Mouse (Mus musculus) ES-E14 (cell line): ENCODE measurements around the gene Il17ra. TPM values are rescaled to one million over a fixed set of nuclear protein-coding genes. Genes with fewer than 3 reads are reported as not detected.

Experiments
- DNase-seq: peaks from one replicate; pipeline ENCODE4 v3.0.0-alpha.2; 2013; ENCODE audit warnings: low read depth, low spot score
- H3K27ac ChIP-seq: 2 replicates; pipeline ENCODE4 v1.5.1; 2012; ENCODE audit warnings: low read depth, mild to moderate bottlenecking, low read length, moderate library complexity, mixed read lengths; ENCODE audit not compliant: poor library complexity, insufficient read depth, severe bottlenecking
- H3K36me3 ChIP-seq: 2 replicates; pipeline ENCODE4 v1.6.1; 2012; ENCODE audit warnings: mild to moderate bottlenecking, low read length, moderate library complexity, mixed read lengths; ENCODE audit not compliant: control insufficient read depth, poor library complexity, insufficient read depth, severe bottlenecking
- H3K4me1 ChIP-seq, 2 experiments: fragments of 150-350 bp in 1 of 2; sonication (generic) in 1 of 2; 2 replicates each; pipeline ENCODE4 v1.6.1; 2012; ENCODE audit warnings: low read length in 2 of 2, mild to moderate bottlenecking in 1 of 2, mixed read lengths in 1 of 2; ENCODE audit not compliant: control insufficient read depth in 2 of 2, insufficient read depth in 2 of 2, poor library complexity in 1 of 2
- H3K4me3 ChIP-seq, 2 experiments: fragments of 150-350 bp in 1 of 2; sonication (generic) in 1 of 2; 2 replicates each; pipeline ENCODE4 v1.5.1; 2012; ENCODE audit warnings: low read length in 2 of 2, low read depth in 1 of 2, mild to moderate bottlenecking in 1 of 2, mixed read lengths in 1 of 2; ENCODE audit not compliant: insufficient read depth in 1 of 2, poor library complexity in 1 of 2, severe bottlenecking in 1 of 2
- H3K9ac ChIP-seq: 2 replicates; pipeline ENCODE4 v1.6.1; 2012; ENCODE audit warnings: low read depth, mild to moderate bottlenecking, low read length, mixed read lengths; ENCODE audit not compliant: poor library complexity, insufficient read depth, severe bottlenecking
- H3K9me3 ChIP-seq: fragments of 150-350 bp; sonication (generic); 2 replicates; pipeline ENCODE4 v1.6.1; 2012; ENCODE audit warnings: low read depth, mild to moderate bottlenecking, low read length; ENCODE audit not compliant: control insufficient read depth, insufficient read depth
- CHD2 ChIP-seq: IDR thresholded peaks from 2 replicates; pipeline ENCODE4 v1.6.1; 2014; ENCODE audit warnings: mild to moderate bottlenecking, low read depth, low read length, inconsistent platforms
- HCFC1 ChIP-seq: IDR thresholded peaks from 2 replicates; pipeline ENCODE4 v1.6.1; 2012; ENCODE audit warnings: low read length, inconsistent platforms, borderline replicate concordance; ENCODE audit not compliant: insufficient read depth
- MAFK ChIP-seq: IDR thresholded peaks from 2 replicates; pipeline ENCODE4 v1.6.1; 2014; ENCODE audit warnings: mild to moderate bottlenecking, low read depth, low read length, inconsistent platforms; ENCODE audit not compliant: insufficient read depth
- ZC3H11A ChIP-seq: IDR thresholded peaks from 2 replicates; pipeline ENCODE4 v1.6.1; 2012; ENCODE audit warnings: low read depth, mild to moderate bottlenecking, inconsistent platforms, low read length, borderline replicate concordance
- ZNF384 ChIP-seq: IDR thresholded peaks from 2 replicates; pipeline ENCODE4 v1.6.1; 2012; ENCODE audit warnings: low read depth, low read length, inconsistent platforms
- in situ Hi-C, 2 experiments: fragments of 600-800 bp; cut with MboI; formaldehyde crosslinking; loops; one replicate each; pipeline ENCODE4 v1.15.1; 2025; ENCODE audit warnings: low sequenced_read_pairs in 2 of 2, inconsistent platforms in 1 of 2; ENCODE audit not compliant: unreplicated experiment in 2 of 2
- total RNA-seq: library from RNA; depleted of rRNA; stranded (reverse); fragments of 300-350 nt; gene quantifications from 2 replicates; pipeline ENCODE4 v1.2.3, GENCODE M21; 2012

Il17ra gene
- total RNA-seq, 1 experiment = 7.0 TPM

GRCm38 (mm10) chr6:120505531-120505930 is 42.5 kb downstream of the Il17ra start:
- in situ Hi-C loops = no loop called here
- DNase-seq = no peak
- no peak overlapping the region for H3K27ac ChIP-seq
- peaks cover 3 to 14% of the 10 kb centered on the region in 2 experiments; a peak in 2 of 4 replicates for H3K4me1 ChIP-seq
- H3K36me3 ChIP-seq = peaks cover 9% of the 10 kb centered on the region; the same call in 1 of the 2 replicates
- H3K4me3 ChIP-seq = no peak overlapping the region
- TF ChIP-seq CHD2 = no peak
- no peak overlapping the region for H3K9ac ChIP-seq
- no peaks in the 10 kb centered on the region for H3K9me3 ChIP-seq

GRCm38 (mm10) chr6:120508645-120509044 is 45.6 kb downstream of the Il17ra start:
- DNase-seq = no peak
- Histone ChIP-seq H3K4me1 (peaks cover 3 to 24% of the 10 kb centered on the region in 2 experiments), H3K4me3 (no peak overlapping the region), H3K9me3 (no peaks in the 10 kb centered on the region), H3K27ac (no peak overlapping the region), H3K36me3 (peaks cover 9% of the 10 kb centered on the region; the same call in 1 of the 2 replicates), H3K9ac (no peak overlapping the region)
- in situ Hi-C loops = no loop called here
- no peak for TF ChIP-seq CHD2
- no peak for TF ChIP-seq HCFC1
- no peak for TF ChIP-seq ZC3H11A
- no peak for TF ChIP-seq MAFK
- TF ChIP-seq ZNF384 = no peak

- H3K36me3 ChIP-seq = peaks cover 17% of the 10 kb centered on the region; the same call in 1 of the 2 replicates
- in situ Hi-C loops = no loop called here
Observed at GRCm38 (mm10) chr6:120509975-120510374, 46.9 kb downstream of the Il17ra start.

GRCm38 (mm10) chr6:120510425-120510824 is 47.4 kb downstream of the Il17ra start:
- Histone ChIP-seq H3K36me3 (peaks cover 17% of the 10 kb centered on the region; the same call in 1 of the 2 replicates), H3K4me1 (peaks cover 3 to 24% of the 10 kb centered on the region in 2 experiments), H3K4me3 (no peak overlapping the region), H3K27ac (no peak overlapping the region), H3K9ac (no peak overlapping the region), H3K9me3 (no peaks in the 10 kb centered on the region)
- in situ Hi-C loops = no loop called here
- no peak for DNase-seq
- TF ChIP-seq CHD2 (no peak), ZC3H11A (no peak), MAFK (no peak), ZNF384 (no peak), HCFC1 (no peak)

More at GRCm38 (mm10) chr6:120509975-120510374, 46.9 kb downstream of the Il17ra start:
- H3K9ac ChIP-seq = no peak overlapping the region
- no peak for DNase-seq
- H3K9me3 ChIP-seq = no peaks in the 10 kb centered on the region
- TF ChIP-seq ZC3H11A (no peak), CHD2 (no peak), ZNF384 (no peak), MAFK (no peak), HCFC1 (no peak)
- no peak overlapping the region for H3K4me3 ChIP-seq
- H3K4me1 ChIP-seq = peaks cover 3 to 24% of the 10 kb centered on the region in 2 experiments
- H3K27ac ChIP-seq = no peak overlapping the region

- in situ Hi-C loops = no loop called here
Observed at GRCm38 (mm10) chr6:120511212-120511611, 48.2 kb downstream of the Il17ra start.

More at GRCm38 (mm10) chr6:120511212-120511611, 48.2 kb downstream of the Il17ra start:
- peaks cover 3 to 24% of the 10 kb centered on the region in 2 experiments for H3K4me1 ChIP-seq
- no peak overlapping the region for H3K9ac ChIP-seq
- peak overlapping the region; percentile 20 for H3K27ac ChIP-seq
- peak; percentile 66 for DNase-seq
- no peak overlapping the region for H3K4me3 ChIP-seq
- H3K36me3 ChIP-seq = peaks cover 17% of the 10 kb centered on the region; the same call in 1 of the 2 replicates
- H3K9me3 ChIP-seq = no peaks in the 10 kb centered on the region
- TF ChIP-seq HCFC1 (no peak), ZNF384 (no peak), ZC3H11A (no peak), MAFK (no peak), CHD2 (no peak)
